Mouse (Mus musculus) hindbrain, embryonic 14.5 days (tissue): ENCODE results near the gene Slc4a5. TPM values are rescaled to one million over a fixed set of nuclear protein-coding genes. Genes with fewer than 3 reads are reported as not detected.

ENCODE experiments used
- ATAC-seq: fragments of 200-750 bp; cut with Nextera tagmentation; 2 replicates; pipeline ENCODE4 v1.8.0; 2017; ENCODE audit warnings: moderate number of reproducible peaks, mild to moderate bottlenecking, moderate TSS enrichment, moderate library complexity; ENCODE audit not compliant: low FRiP score
- DNase-seq: peaks from one replicate; pipeline ENCODE4 v3.0.0-alpha.2; 2015; ENCODE audit warnings: low spot score
- H3K27ac ChIP-seq: fragments of 300-500 bp; sonication (generic); 2 replicates; pipeline ENCODE4 v1.5.1; 2014; ENCODE audit warnings: mild to moderate bottlenecking, moderate library complexity
- H3K27me3 ChIP-seq: fragments of 300-500 bp; sonication (generic); 2 replicates; pipeline ENCODE4 v1.6.1; 2014; ENCODE audit warnings: mild to moderate bottlenecking, low read length, mixed read lengths; ENCODE audit not compliant: control insufficient read depth, insufficient read depth
- H3K36me3 ChIP-seq: fragments of 300-500 bp; sonication (generic); replicated peaks from 2 replicates; pipeline ENCODE4 v1.6.1; 2014; ENCODE audit not compliant: control insufficient read depth, insufficient read depth
- H3K4me1 ChIP-seq: fragments of 300-500 bp; sonication (generic); replicated peaks from 2 replicates; pipeline ENCODE4 v1.6.1; 2014; ENCODE audit warnings: antibody characterized with exemption, low read length, mixed read lengths; ENCODE audit not compliant: control insufficient read depth, insufficient read depth
- H3K4me2 ChIP-seq: fragments of 300-500 bp; sonication (generic); replicated peaks from 2 replicates; pipeline ENCODE4 v1.6.1; 2014; ENCODE audit warnings: mild to moderate bottlenecking, moderate library complexity
- H3K4me3 ChIP-seq: fragments of 300-500 bp; sonication (generic); replicated peaks from 2 replicates; pipeline ENCODE4 v1.5.1; 2014; ENCODE audit warnings: mild to moderate bottlenecking, low read length
- H3K9ac ChIP-seq: fragments of 300-500 bp; sonication (generic); 2 replicates; pipeline ENCODE4 v1.6.1; 2014
- H3K9me3 ChIP-seq: fragments of 300-500 bp; sonication (generic); 2 replicates; pipeline ENCODE4 v1.6.1; 2016; ENCODE audit warnings: low read length; ENCODE audit not compliant: control insufficient read depth
- WGBS: fragments of 180-500 bp; shearing (Covaris S2); extraction: QIAGEN DNeasy Blood & Tissue Kit; methylation state at CpG from one replicate; pipeline ENCODE4 v1.1.7; 2014; 5-methylcytosine and 5-hydroxymethylcytosine counted together
- polyA plus RNA-seq: library from polyadenylated mRNA; unstranded; fragments of >200 nt; fragmentation: Nextera tagmentation; extraction: Ambion mirVana; gene quantifications from 2 replicates; pipeline ENCODE4 v1.2.1, GENCODE M21; 2014

Slc4a5 gene
- polyA plus RNA-seq, 1 experiment from 2014 or later = 4.8 TPM

- Histone ChIP-seq H3K4me3 (no peak overlapping the region), H3K9me3 (no peaks in the 10 kb centered on the region), H3K36me3 (no peaks in the 10 kb centered on the region), H3K9ac (no peak overlapping the region), H3K27ac (no peak overlapping the region), H3K4me1 (no peaks in the 10 kb centered on the region; the same call in 1 of the 2 replicates), H3K27me3 (no peaks in the 10 kb centered on the region), H3K4me2 (no peak overlapping the region)
- WGBS = 45% methylated on average over 2 of the region's 2 CpGs
- no peak for DNase-seq
- ATAC-seq = peak; percentile 29; the same call in 1 of the 2 replicates
These were observed 9.1 kb upstream of the Slc4a5 start for GRCm38 (mm10) chr6:83210495-83210894.

- Histone ChIP-seq H3K9ac (no peak overlapping the region), H3K27ac (no peak overlapping the region), H3K4me3 (no peak overlapping the region), H3K36me3 (no peaks in the 10 kb centered on the region), H3K4me1 (no peaks in the 10 kb centered on the region; the same call in 1 of the 2 replicates), H3K9me3 (no peaks in the 10 kb centered on the region), H3K27me3 (no peaks in the 10 kb centered on the region), H3K4me2 (no peak overlapping the region)
- 13% methylated on average over 5 of the region's 5 CpGs for WGBS
- no peak for DNase-seq
- ATAC-seq = no peak
These were observed 8.1 kb upstream of the Slc4a5 start for GRCm38 (mm10) chr6:83211526-83211925.

DNA sequence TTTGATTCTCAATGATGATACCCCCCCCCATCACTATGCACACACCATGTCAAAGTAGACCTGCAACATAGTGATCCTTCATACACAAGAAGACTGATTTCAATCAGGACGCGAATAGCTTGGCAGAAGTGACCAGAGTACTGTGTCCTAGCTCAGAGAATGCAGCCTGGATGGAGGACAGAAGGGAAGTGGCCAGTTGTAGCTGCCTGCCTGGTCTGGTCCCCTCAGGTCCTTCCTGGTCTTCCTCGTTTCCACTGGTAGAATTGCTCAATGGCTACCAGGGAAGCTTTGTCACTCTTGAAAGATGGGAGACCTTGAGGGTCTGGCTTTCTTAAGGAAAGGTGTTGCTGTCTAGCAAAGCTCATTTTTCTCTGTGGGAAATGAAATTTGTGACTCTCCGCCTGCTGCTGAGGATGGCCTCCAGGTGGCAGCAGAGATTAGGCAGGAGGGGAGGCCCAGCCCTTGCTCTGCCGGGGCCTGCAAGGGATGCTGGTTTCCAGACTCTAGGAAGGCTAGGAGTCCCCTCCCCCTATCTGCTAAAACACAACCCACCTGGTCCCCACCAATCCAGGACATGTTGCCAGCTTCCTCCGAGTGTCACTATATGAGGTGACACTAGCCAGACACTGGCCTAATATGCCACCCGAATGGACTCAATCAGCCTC is 4.5 kb upstream of the Slc4a5 start:
- Histone ChIP-seq H3K27me3 (no peaks in the 10 kb centered on the region), H3K4me3 (no peak overlapping the region), H3K9me3 (no peaks in the 10 kb centered on the region), H3K4me1 (no peaks in the 10 kb centered on the region; the same call in 1 of the 2 replicates), H3K27ac (no peak overlapping the region), H3K36me3 (no peaks in the 10 kb centered on the region), H3K4me2 (no peak overlapping the region), H3K9ac (peak overlapping the region; percentile 41; the same call in 1 of the 2 replicates)
- 15% methylated on average over 7 of the region's 7 CpGs for WGBS
- peak; percentile 84 for DNase-seq
- ATAC-seq = peak; percentile 91

GRCm38 (mm10) chr6:83231486-83231885 is 11.9 kb downstream of the Slc4a5 start:
- H3K4me3 ChIP-seq = no peak overlapping the region
- no peaks in the 10 kb centered on the region for H3K36me3 ChIP-seq
- peaks cover 6% of the 10 kb centered on the region; the same call in 1 of the 2 replicates for H3K27me3 ChIP-seq
- WGBS = 39% methylated on average over 2 of the region's 2 CpGs
- peaks cover 7% of the 10 kb centered on the region; the same call in 1 of the 2 replicates for H3K4me1 ChIP-seq
- no peak for DNase-seq
- no peak overlapping the region for H3K9ac ChIP-seq
- no peak overlapping the region for H3K27ac ChIP-seq
- no peaks in the 10 kb centered on the region for H3K9me3 ChIP-seq
- no peak for ATAC-seq
- no peak overlapping the region for H3K4me2 ChIP-seq

GRCm38 (mm10) chr6:83233306-83233705 is 13.7 kb downstream of the Slc4a5 start:
- Histone ChIP-seq H3K9ac (no peak overlapping the region), H3K4me1 (peaks cover 12% of the 10 kb centered on the region; the same call in 1 of the 2 replicates), H3K9me3 (no peaks in the 10 kb centered on the region), H3K27me3 (peaks cover 6% of the 10 kb centered on the region; the same call in 1 of the 2 replicates), H3K36me3 (no peaks in the 10 kb centered on the region), H3K27ac (no peak overlapping the region), H3K4me2 (no peak overlapping the region), H3K4me3 (no peak overlapping the region)
- no peak for DNase-seq
- WGBS = 79% methylated on average over 4 of the region's 4 CpGs
- no peak for ATAC-seq

- 1% methylated on average over 14 of the region's 14 CpGs for WGBS
- peak overlapping the region; percentile 33 for H3K4me2 ChIP-seq
- H3K36me3 ChIP-seq = no peaks in the 10 kb centered on the region
- H3K27ac ChIP-seq = no peak overlapping the region
- no peaks in the 10 kb centered on the region for H3K9me3 ChIP-seq
- H3K4me3 ChIP-seq = no peak overlapping the region
- H3K27me3 ChIP-seq = peaks cover 6% of the 10 kb centered on the region; the same call in 1 of the 2 replicates
- H3K4me1 ChIP-seq = peaks cover 12% of the 10 kb centered on the region; the same call in 1 of the 2 replicates
- peak overlapping the region; percentile 16; the same call in 1 of the 2 replicates for H3K9ac ChIP-seq
- DNase-seq = no peak
- ATAC-seq = no peak
These were observed 14.7 kb downstream of the Slc4a5 start for GRCm38 (mm10) chr6:83234280-83234741.

GRCm38 (mm10) chr6:83237123-83237522 is 17.5 kb downstream of the Slc4a5 start:
- no peaks in the 10 kb centered on the region for H3K36me3 ChIP-seq
- H3K9ac ChIP-seq = no peak overlapping the region
- no peak overlapping the region for H3K27ac ChIP-seq
- ATAC-seq (no peak), DNase-seq (no peak)
- H3K9me3 ChIP-seq = no peaks in the 10 kb centered on the region
- H3K4me1 ChIP-seq = peaks cover 12% of the 10 kb centered on the region; the same call in 1 of the 2 replicates
- H3K4me3 ChIP-seq = no peak overlapping the region; the same call in 1 of the 2 replicates
- peak overlapping the region; percentile 32 for H3K4me2 ChIP-seq
- WGBS = 4% methylated on average over 9 of the region's 9 CpGs
- H3K27me3 ChIP-seq = peaks cover 6% of the 10 kb centered on the region; the same call in 1 of the 2 replicates

DNA sequence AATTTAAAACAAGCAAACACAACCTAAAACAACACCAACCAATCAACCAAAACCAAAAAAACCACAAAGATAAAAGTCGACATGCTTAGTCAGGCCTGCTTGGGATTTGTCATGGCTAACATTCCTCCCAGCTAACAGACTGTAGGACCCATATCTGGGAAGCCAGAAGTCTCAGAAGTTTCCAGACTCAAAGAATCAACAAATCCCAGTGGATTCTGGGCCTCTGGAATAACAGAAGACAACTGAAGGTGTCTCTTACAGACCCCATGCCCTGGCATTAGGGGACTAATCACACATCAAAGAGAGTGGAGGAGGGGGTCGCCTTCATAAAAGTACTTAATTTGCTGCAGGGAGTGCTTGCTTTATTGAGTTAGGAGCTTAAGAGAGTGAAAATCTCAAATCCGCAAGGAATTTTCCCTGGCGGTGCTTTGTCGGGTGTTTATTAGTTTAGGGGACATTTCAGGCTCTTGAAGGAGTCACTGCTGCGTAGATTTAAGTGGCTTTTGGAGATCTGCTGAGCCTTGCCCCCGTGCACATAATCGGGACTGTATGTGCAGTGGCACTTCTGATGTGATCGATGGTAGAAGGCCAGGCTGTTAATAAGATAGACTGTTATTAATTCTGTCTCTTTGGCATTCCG is 24.9 kb downstream of the Slc4a5 start:
- no peak overlapping the region for H3K4me2 ChIP-seq
- no peaks in the 10 kb centered on the region for H3K27me3 ChIP-seq
- no peak overlapping the region for H3K27ac ChIP-seq
- H3K36me3 ChIP-seq = no peaks in the 10 kb centered on the region
- no peak for DNase-seq
- H3K9ac ChIP-seq = no peak overlapping the region
- no peak for ATAC-seq
- WGBS = 69% methylated on average over 10 of the region's 10 CpGs
- H3K4me1 ChIP-seq = no peaks in the 10 kb centered on the region
- no peak overlapping the region for H3K4me3 ChIP-seq
- no peaks in the 10 kb centered on the region for H3K9me3 ChIP-seq

DNA sequence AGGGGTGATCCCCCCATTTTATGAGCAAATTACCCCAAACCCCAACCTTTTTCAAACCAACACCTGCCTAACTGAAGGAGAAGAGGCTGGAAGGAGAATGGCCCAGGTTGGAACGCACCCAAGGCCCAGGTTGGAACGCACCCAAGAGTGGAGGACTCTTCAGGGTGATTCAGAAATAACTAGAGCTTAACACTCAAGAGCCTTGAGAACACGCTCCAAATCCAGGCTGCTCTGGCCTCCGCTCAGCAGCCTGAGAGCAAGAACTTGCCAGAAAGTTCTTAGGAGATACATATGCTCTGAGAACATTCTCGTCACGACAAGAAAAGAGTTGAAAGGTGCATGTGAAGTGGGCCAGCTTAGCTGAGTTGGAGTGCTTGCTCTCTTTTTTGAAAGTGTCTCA is 25.5 kb downstream of the Slc4a5 start:
- H3K4me2 ChIP-seq = no peak overlapping the region
- DNase-seq (no peak), ATAC-seq (no peak)
- H3K27ac ChIP-seq = no peak overlapping the region
- H3K4me3 ChIP-seq = no peak overlapping the region
- 81% methylated on average over 6 of the region's 6 CpGs for WGBS
- H3K9ac ChIP-seq = no peak overlapping the region
- no peaks in the 10 kb centered on the region for H3K9me3 ChIP-seq
- no peaks in the 10 kb centered on the region for H3K36me3 ChIP-seq
- no peaks in the 10 kb centered on the region for H3K4me1 ChIP-seq
- no peaks in the 10 kb centered on the region for H3K27me3 ChIP-seq
